9 mouse cellular contexts compared by ENCODE assay signal in genomic region chr7:99107566-99107965, GRCm38 (mm10). TPM values are rescaled to one million over a fixed set of nuclear protein-coding genes. Genes with fewer than 3 reads are reported as not detected.
DNase-seq lines count a peak whose midpoint lies in the region; ATAC-seq and TF ChIP-seq lines count a peak whose summit lies in the region.
"Had no signal": no experiment of that assay in that cellular context is flagged by ENCODE, and none has a peak within 500 bp of the region (broad histone marks: within the 10 kb centered on the region; RNA-seq: fewer than 3 reads in every experiment).

No protein-coding gene starts in this region.

- peaks cover 20% of the 10 kb centered on the region for H3K4me1 ChIP-seq in heart, embryonic 12.5 days (replicated peaks)
- 0 out of 2 replicates have a peak, but pooled peaks cover under 1% of the 10 kb centered on the region for H3K4me1 ChIP-seq in midbrain, embryonic 11.5 days (ENCODE audit: control insufficient read depth, insufficient read depth, low read length)
- peaks cover 10% of the 10 kb centered on the region for H3K4me1 ChIP-seq in midbrain, embryonic 10.5 days
- H3K4me1 ChIP-seq in midbrain, postnatal 0 days (ENCODE audit: insufficient read depth, low read length) = no peaks in the 10 kb centered on the region

- H3K27me3 ChIP-seq in heart, embryonic 12.5 days (replicated peaks) = no peaks in the 10 kb centered on the region
- no peaks in the 10 kb centered on the region for H3K27me3 ChIP-seq in midbrain, embryonic 11.5 days (ENCODE audit: control insufficient read depth, insufficient read depth, low read length)
- H3K27me3 ChIP-seq in midbrain, embryonic 10.5 days (ENCODE audit: low read depth, poor library complexity, severe bottlenecking) = no peaks in the 10 kb centered on the region
- H3K27me3 ChIP-seq in midbrain, postnatal 0 days (ENCODE audit: insufficient read depth, low read length) = no peaks in the 10 kb centered on the region
- H3K27me3 ChIP-seq: heart, embryonic 15.5 days had no signal

- no peaks in the 10 kb centered on the region for H3K9me3 ChIP-seq in heart, embryonic 12.5 days (replicated peaks)
- H3K9me3 ChIP-seq in midbrain, embryonic 11.5 days (ENCODE audit: control insufficient read depth, low read length) = no peaks in the 10 kb centered on the region
- H3K9me3 ChIP-seq in midbrain, embryonic 10.5 days (replicated peaks) = no peaks in the 10 kb centered on the region
- H3K9me3 ChIP-seq in midbrain, postnatal 0 days (ENCODE audit: low read length) = no peaks in the 10 kb centered on the region
- H3K9me3 ChIP-seq: heart, embryonic 15.5 days had no signal

- peak; percentile 81 for TF ChIP-seq CTCF in midbrain, postnatal 0 days (IDR thresholded peaks at IDR 0.05)

- 50% methylated on average over 3 of the region's 3 CpGs for WGBS in heart, embryonic 12.5 days
- 62% methylated on average over 3 of the region's 3 CpGs for WGBS in midbrain, embryonic 11.5 days
- 53% methylated on average over 3 of the region's 3 CpGs for WGBS in midbrain, embryonic 10.5 days
- WGBS in midbrain, postnatal 0 days = 51% methylated on average over 3 of the region's 3 CpGs

- H3K27ac ChIP-seq in heart, embryonic 12.5 days (ENCODE audit: poor library complexity, severe bottlenecking) = no peak overlapping the region
- H3K27ac ChIP-seq in midbrain, embryonic 11.5 days (ENCODE audit: low read depth, low read length) = no peak overlapping the region
- H3K27ac ChIP-seq in midbrain, embryonic 10.5 days (replicated peaks) = no peak overlapping the region
- H3K27ac ChIP-seq in midbrain, postnatal 0 days (ENCODE audit: low read depth, low read length) = no peak overlapping the region
- H3K27ac ChIP-seq: heart, embryonic 15.5 days had no signal

- no peak for ATAC-seq in heart, embryonic 12.5 days (ENCODE audit: insufficient number of reproducible peaks, low FRiP score)
- ATAC-seq in midbrain, embryonic 11.5 days (ENCODE audit: low FRiP score) = no peak
- ATAC-seq in midbrain, postnatal 0 days (ENCODE audit: low FRiP score) = no peak

- no peak overlapping the region; the same call in 1 of the 2 replicates for H3K9ac ChIP-seq in heart, embryonic 12.5 days
- H3K9ac ChIP-seq in midbrain, embryonic 11.5 days (ENCODE audit: low read length) = no peak overlapping the region
- H3K9ac ChIP-seq in midbrain, postnatal 0 days (replicated peaks; ENCODE audit: low read length, poor library complexity, severe bottlenecking) = no peak overlapping the region
- H3K9ac ChIP-seq: heart, embryonic 15.5 days had no signal

- no peak overlapping the region for H3K4me3 ChIP-seq in heart, embryonic 12.5 days
- H3K4me3 ChIP-seq in midbrain, embryonic 11.5 days (ENCODE audit: low read depth, low read length) = no peak overlapping the region
- no peak overlapping the region for H3K4me3 ChIP-seq in midbrain, embryonic 10.5 days
- H3K4me3 ChIP-seq in midbrain, postnatal 0 days (ENCODE audit: low read depth, low read length) = no peak overlapping the region
- H3K4me3 ChIP-seq: heart, embryonic 15.5 days had no signal

- peak; percentile 25 to 63 for DNase-seq in heart, adult 18-20 months
- peak; percentile 87 for DNase-seq in midbrain, embryonic 11.5 days (ENCODE audit: low spot score, missing footprints)
- no peak for DNase-seq in midbrain, embryonic 10.5 days (ENCODE audit: low spot score)
- DNase-seq in embryo, embryonic 10 days (ENCODE audit: low spot score) = peak; percentile 70
- peak; percentile 84 for DNase-seq in midbrain, postnatal 0 days (ENCODE audit: low spot score)
- no peak for DNase-seq in gastrocnemius, postnatal 10 days
- DNase-seq in ovary, postnatal 10 days (ENCODE audit: low spot score) = no peak

- H3K4me2 ChIP-seq in heart, embryonic 12.5 days = no peak overlapping the region
- no peak overlapping the region for H3K4me2 ChIP-seq in midbrain, embryonic 11.5 days
- H3K4me2 ChIP-seq in midbrain, postnatal 0 days (ENCODE audit: low read depth, low read length, poor library complexity, severe bottlenecking) = no peak overlapping the region
- H3K4me2 ChIP-seq: heart, embryonic 15.5 days had no signal

- no peaks in the 10 kb centered on the region for H3K36me3 ChIP-seq in heart, embryonic 12.5 days
- H3K36me3 ChIP-seq in midbrain, embryonic 11.5 days (ENCODE audit: control insufficient read depth, insufficient read depth, low read length) = no peaks in the 10 kb centered on the region
- no peaks in the 10 kb centered on the region for H3K36me3 ChIP-seq in midbrain, embryonic 10.5 days
- no peaks in the 10 kb centered on the region for H3K36me3 ChIP-seq in midbrain, postnatal 0 days (ENCODE audit: insufficient read depth, low read length)
- H3K36me3 ChIP-seq: heart, embryonic 15.5 days had no signal

RNA-seq across cellular contexts. Expression of gene Uvrag, which starts 33.4 kb away (rescaled TPM):
- total RNA-seq in heart, adult 18-20 months (2021) = 10 to 100 TPM; 17.4 to 19.9 TPM
- 18.8 and 19.6 TPM in 2 replicates for polyA plus RNA-seq in heart, embryonic 12.5 days (2016; fragmentation: Nextera tagmentation; extraction: Ambion mirVana)
- polyA plus RNA-seq in midbrain, embryonic 11.5 days (2014; fragmentation: Nextera tagmentation; extraction: Ambion mirVana) = 10.1 and 11.4 TPM in 2 replicates
- 9.7 and 10.0 TPM in 2 replicates for polyA plus RNA-seq in midbrain, embryonic 10.5 days (2016; fragmentation: Nextera tagmentation; extraction: Ambion mirVana)
- 23.3 and 26.3 TPM in 2 replicates for total RNA-seq in midbrain, postnatal 0 days (2014; rRNA removed)
- 13.5 and 19.8 TPM in 2 replicates for polyA plus RNA-seq in midbrain, postnatal 0 days (2015; fragmentation: Nextera tagmentation; extraction: Ambion mirVana)
- 10 to 100 TPM; 18.4 to 25.0 TPM for total RNA-seq in gastrocnemius, postnatal 10 days (2021)

Comparison
In these comparisons a context has a peak if more than half of its experiments do, and no peak if none do; other contexts are left out.
1. DNase-seq: peak in heart, adult 18-20 months (2 of 2), midbrain, embryonic 11.5 days (single experiment), embryo, embryonic 10 days (single experiment) and midbrain, postnatal 0 days (single experiment); none in midbrain, embryonic 10.5 days (single experiment), gastrocnemius, postnatal 10 days (single experiment) and ovary, postnatal 10 days (single experiment).